Mouse (Mus musculus): ENCODE measurements around the gene Map3k14. TPM values are rescaled to one million over a fixed set of nuclear protein-coding genes. Genes with fewer than 3 reads are reported as not detected.
A peak's percentile ranks its signal among the peaks of the same experiment; 100 is the strongest.

The Map3k14 gene
- polyA plus RNA-seq, 1 experiment from 2014 or later: 1.6 TPM

DNA sequence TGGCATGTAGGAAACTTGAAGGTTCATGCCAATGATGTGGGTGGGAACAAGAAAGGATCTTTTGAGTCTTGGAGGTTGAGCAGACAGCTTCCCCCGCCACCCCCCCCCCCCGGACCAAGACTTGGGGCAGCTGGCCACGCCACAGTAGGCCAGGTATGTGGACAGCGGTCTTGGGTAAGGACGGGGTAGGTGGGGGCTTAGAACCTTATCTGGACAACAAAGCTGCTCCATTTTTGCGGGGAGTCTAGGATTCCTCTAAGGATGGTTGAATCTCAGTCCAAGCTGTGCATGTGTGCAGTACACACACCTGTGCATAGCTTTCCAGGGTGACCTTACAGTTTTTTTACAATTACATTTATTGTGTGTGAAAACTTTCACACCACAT is 48.8 kb downstream of the Map3k14 start:
- no peak; the same call in 1 of the 2 replicates for ATAC-seq (replicated peaks; ENCODE audit: low FRiP score)
- Histone ChIP-seq H3K9me3 (ENCODE audit: control insufficient read depth, low read length) (no peaks in the 10 kb centered on the region), H3K27me3 (replicated peaks; ENCODE audit: control insufficient read depth, insufficient read depth, low read length) (peaks cover 2% of the 10 kb centered on the region; the same call in 1 of the 2 replicates), H3K4me3 (ENCODE audit: low read depth, low read length) (peak overlapping the region; percentile 55), H3K4me1 (replicated peaks; ENCODE audit: control insufficient read depth, insufficient read depth, low read length) (no peaks in the 10 kb centered on the region; the same call in 1 of the 2 replicates), H3K9ac (ENCODE audit: low read depth, low read length) (peak overlapping the region; percentile 62), H3K36me3 (ENCODE audit: control insufficient read depth, insufficient read depth, low read length) (no peaks in the 10 kb centered on the region), H3K4me2 (peak overlapping the region; percentile 94), H3K27ac (ENCODE audit: low read depth, low read length) (no peak overlapping the region)
- 28% methylated on average over 6 of the region's 6 CpGs for WGBS
- DNase-seq (ENCODE audit: low spot score): no peak

- Histone ChIP-seq H3K9ac (ENCODE audit: low read depth, low read length) (peak within 1 kb of the TSS; percentile 62), H3K4me2 (peak within 1 kb of the TSS; percentile 94), H3K36me3 (ENCODE audit: control insufficient read depth, insufficient read depth, low read length) (no peaks in the 10 kb centered on the region), H3K27me3 (replicated peaks; ENCODE audit: control insufficient read depth, insufficient read depth, low read length) (peaks cover 2% of the 10 kb centered on the region; the same call in 1 of the 2 replicates), H3K4me3 (ENCODE audit: low read depth, low read length) (peak within 1 kb of the TSS; percentile 55), H3K4me1 (replicated peaks; ENCODE audit: control insufficient read depth, insufficient read depth, low read length) (no peaks in the 10 kb centered on the region; the same call in 1 of the 2 replicates), H3K9me3 (ENCODE audit: control insufficient read depth, low read length) (no peaks in the 10 kb centered on the region), H3K27ac (ENCODE audit: low read depth, low read length) (no peak within 1 kb of the TSS)
- WGBS: under 1% methylated on average over 44 of the region's 45 CpGs
- peak; percentile 67 for DNase-seq (ENCODE audit: low spot score)
- ATAC-seq (replicated peaks; ENCODE audit: low FRiP score): peak; percentile 76
Measured at GRCm38 (mm10) chr11:103217790-103218516, 49.3 kb downstream of the Map3k14 start, which contains the start of gene Spata32. Spata32 (minus strand) TSS chr11:103218432.

DNA sequence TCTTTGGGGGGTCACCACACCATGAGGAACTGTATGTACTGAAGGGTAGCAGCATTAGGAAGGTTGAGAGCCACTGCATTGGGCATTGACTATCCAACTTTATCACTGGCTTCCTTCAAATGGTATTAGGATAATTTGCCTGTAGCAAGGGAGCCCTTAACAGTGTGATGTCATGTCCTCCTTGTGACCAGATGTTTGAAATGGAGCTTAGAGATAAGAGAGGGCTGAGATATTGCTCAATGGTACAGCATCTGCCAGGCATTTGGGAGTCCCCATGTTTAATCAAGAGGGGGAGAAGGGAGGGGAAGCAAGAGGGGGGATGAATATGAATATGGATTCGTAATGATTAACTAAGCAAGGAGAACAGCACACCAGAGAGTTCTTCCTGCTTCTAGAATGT is 51.9 kb downstream of the Map3k14 start:
- ATAC-seq (replicated peaks; ENCODE audit: low FRiP score): peak; percentile 58; the same call in 1 of the 2 replicates
- Histone ChIP-seq H3K36me3 (ENCODE audit: control insufficient read depth, insufficient read depth, low read length) (no peaks in the 10 kb centered on the region), H3K9me3 (ENCODE audit: control insufficient read depth, low read length) (no peaks in the 10 kb centered on the region), H3K4me1 (replicated peaks; ENCODE audit: control insufficient read depth, insufficient read depth, low read length) (no peaks in the 10 kb centered on the region; the same call in 1 of the 2 replicates), H3K9ac (ENCODE audit: low read depth, low read length) (no peak overlapping the region), H3K4me3 (ENCODE audit: low read depth, low read length) (no peak overlapping the region), H3K27me3 (replicated peaks; ENCODE audit: control insufficient read depth, insufficient read depth, low read length) (peaks cover 2% of the 10 kb centered on the region; the same call in 1 of the 2 replicates), H3K27ac (ENCODE audit: low read depth, low read length) (no peak overlapping the region), H3K4me2 (no peak overlapping the region)
- WGBS: 52% methylated on average over 1 of the region's 1 CpGs
- DNase-seq (ENCODE audit: low spot score): no peak

GRCm38 (mm10) chr11:103213712-103214111 is 53.6 kb downstream of the Map3k14 start:
- Histone ChIP-seq H3K27ac (ENCODE audit: low read depth, low read length) (no peak overlapping the region), H3K4me2 (no peak overlapping the region), H3K9ac (ENCODE audit: low read depth, low read length) (no peak overlapping the region), H3K9me3 (ENCODE audit: control insufficient read depth, low read length) (no peaks in the 10 kb centered on the region), H3K4me1 (replicated peaks; ENCODE audit: control insufficient read depth, insufficient read depth, low read length) (no peaks in the 10 kb centered on the region; the same call in 1 of the 2 replicates), H3K27me3 (replicated peaks; ENCODE audit: control insufficient read depth, insufficient read depth, low read length) (no peaks in the 10 kb centered on the region), H3K36me3 (ENCODE audit: control insufficient read depth, insufficient read depth, low read length) (no peaks in the 10 kb centered on the region), H3K4me3 (ENCODE audit: low read depth, low read length) (no peak overlapping the region)
- 79% methylated on average over 5 of the region's 5 CpGs for WGBS
- DNase-seq (ENCODE audit: low spot score) (no peak), ATAC-seq (replicated peaks; ENCODE audit: low FRiP score) (no peak)

- H3K27ac ChIP-seq (ENCODE audit: low read depth, low read length): no peak overlapping the region
- H3K9ac ChIP-seq (ENCODE audit: low read depth, low read length): no peak overlapping the region
- ATAC-seq (replicated peaks; ENCODE audit: low FRiP score) (no peak), DNase-seq (ENCODE audit: low spot score) (no peak)
- H3K36me3 ChIP-seq (ENCODE audit: control insufficient read depth, insufficient read depth, low read length): no peaks in the 10 kb centered on the region
- no peaks in the 10 kb centered on the region; the same call in 1 of the 2 replicates for H3K4me1 ChIP-seq (replicated peaks; ENCODE audit: control insufficient read depth, insufficient read depth, low read length)
- H3K4me2 ChIP-seq: no peak overlapping the region
- H3K9me3 ChIP-seq (ENCODE audit: control insufficient read depth, low read length): no peaks in the 10 kb centered on the region
- WGBS: 61% methylated on average over 8 of the region's 8 CpGs
- H3K4me3 ChIP-seq (ENCODE audit: low read depth, low read length): no peak overlapping the region
- no peaks in the 10 kb centered on the region for H3K27me3 ChIP-seq (replicated peaks; ENCODE audit: control insufficient read depth, insufficient read depth, low read length)
Measured at GRCm38 (mm10) chr11:103210291-103210690, 57.0 kb downstream of the Map3k14 start.

- H3K4me1 ChIP-seq (replicated peaks; ENCODE audit: control insufficient read depth, insufficient read depth, low read length): no peaks in the 10 kb centered on the region
- H3K4me3 ChIP-seq (ENCODE audit: low read depth, low read length): no peak within 1 kb of the TSS
- no peaks in the 10 kb centered on the region for H3K27me3 ChIP-seq (replicated peaks; ENCODE audit: control insufficient read depth, insufficient read depth, low read length)
- no peak within 1 kb of the TSS for H3K27ac ChIP-seq (ENCODE audit: low read depth, low read length)
- DNase-seq (ENCODE audit: low spot score) (no peak), ATAC-seq (replicated peaks; ENCODE audit: low FRiP score) (no peak)
- no peak within 1 kb of the TSS for H3K9ac ChIP-seq (ENCODE audit: low read depth, low read length)
- no peaks in the 10 kb centered on the region for H3K9me3 ChIP-seq (ENCODE audit: control insufficient read depth, low read length)
- H3K4me2 ChIP-seq: no peak within 1 kb of the TSS
- WGBS: 75% methylated on average over 3 of the region's 3 CpGs
- H3K36me3 ChIP-seq (ENCODE audit: control insufficient read depth, insufficient read depth, low read length): no peaks in the 10 kb centered on the region
Measured at GRCm38 (mm10) chr11:103208458-103208857, 58.8 kb downstream of the Map3k14 start, which contains the start of gene 1700023F06Rik. 1700023F06Rik (minus strand) TSS chr11:103208558.

DNA sequence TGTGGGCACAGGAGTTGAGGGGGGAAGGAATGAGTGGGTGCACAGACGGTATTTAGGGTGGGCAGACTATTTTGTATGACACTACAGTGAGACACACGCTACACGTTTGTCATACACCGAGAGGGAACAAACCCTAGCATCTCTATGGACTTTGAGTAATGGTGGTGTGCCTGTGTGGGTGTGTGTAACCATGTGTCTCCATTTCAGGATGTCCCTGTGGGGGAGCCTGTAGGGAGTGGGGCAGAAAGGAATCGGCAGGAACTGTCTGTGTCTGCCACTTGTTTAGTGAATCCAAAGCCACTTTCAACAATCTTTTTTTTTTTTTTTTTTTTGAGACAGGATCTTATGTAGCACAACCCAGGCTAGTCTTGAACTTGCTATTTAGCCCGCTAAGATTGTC is 61.1 kb downstream of the Map3k14 start:
- Histone ChIP-seq H3K4me2 (no peak overlapping the region), H3K27me3 (replicated peaks; ENCODE audit: control insufficient read depth, insufficient read depth, low read length) (peaks cover 5% of the 10 kb centered on the region), H3K4me3 (ENCODE audit: low read depth, low read length) (no peak overlapping the region), H3K4me1 (replicated peaks; ENCODE audit: control insufficient read depth, insufficient read depth, low read length) (no peaks in the 10 kb centered on the region), H3K9me3 (ENCODE audit: control insufficient read depth, low read length) (no peaks in the 10 kb centered on the region), H3K36me3 (ENCODE audit: control insufficient read depth, insufficient read depth, low read length) (no peaks in the 10 kb centered on the region), H3K27ac (ENCODE audit: low read depth, low read length) (no peak overlapping the region), H3K9ac (ENCODE audit: low read depth, low read length) (no peak overlapping the region)
- DNase-seq (ENCODE audit: low spot score): no peak
- 84% methylated on average over 6 of the region's 6 CpGs for WGBS
- no peak for ATAC-seq (replicated peaks; ENCODE audit: low FRiP score)

- no peak overlapping the region for H3K9ac ChIP-seq (ENCODE audit: low read depth, low read length)
- H3K27ac ChIP-seq (ENCODE audit: low read depth, low read length): no peak overlapping the region
- no peaks in the 10 kb centered on the region for H3K9me3 ChIP-seq (ENCODE audit: control insufficient read depth, low read length)
- ATAC-seq (replicated peaks; ENCODE audit: low FRiP score): no peak
- H3K4me2 ChIP-seq: no peak overlapping the region
- no peak overlapping the region for H3K4me3 ChIP-seq (ENCODE audit: low read depth, low read length)
- DNase-seq (ENCODE audit: low spot score): no peak
- peaks cover 43% of the 10 kb centered on the region for H3K27me3 ChIP-seq (replicated peaks; ENCODE audit: control insufficient read depth, insufficient read depth, low read length)
- no peaks in the 10 kb centered on the region for H3K36me3 ChIP-seq (ENCODE audit: control insufficient read depth, insufficient read depth, low read length)
- H3K4me1 ChIP-seq (replicated peaks; ENCODE audit: control insufficient read depth, insufficient read depth, low read length): peaks cover 5% of the 10 kb centered on the region; the same call in 1 of the 2 replicates
Measured at GRCm38 (mm10) chr11:103202376-103202775, 64.9 kb downstream of the Map3k14 start.

DNA sequence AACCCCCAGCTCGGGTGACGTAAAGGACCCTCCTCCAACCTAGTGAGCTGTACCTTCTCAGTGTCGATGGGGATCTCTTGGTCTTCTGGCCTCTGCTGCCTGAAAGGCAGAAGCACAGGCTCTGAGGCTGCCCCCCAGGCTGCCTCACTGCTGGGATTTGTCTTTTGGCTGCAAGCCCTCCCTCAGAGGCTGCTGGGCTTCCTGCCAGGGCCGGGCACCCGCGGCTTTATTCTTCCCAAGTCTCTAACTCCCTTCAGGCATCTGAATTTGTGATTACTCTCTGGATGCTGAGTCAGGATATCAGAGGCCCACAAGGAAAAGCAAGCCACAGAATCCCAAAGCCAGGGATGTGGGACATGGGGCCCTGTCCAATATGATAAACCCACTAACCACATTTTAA is 65.6 kb downstream of the Map3k14 start:
- 39% methylated on average over 6 of the region's 6 CpGs for WGBS
- H3K4me3 ChIP-seq (ENCODE audit: low read depth, low read length): no peak overlapping the region
- no peaks in the 10 kb centered on the region for H3K9me3 ChIP-seq (ENCODE audit: control insufficient read depth, low read length)
- peaks cover 48% of the 10 kb centered on the region for H3K27me3 ChIP-seq (replicated peaks; ENCODE audit: control insufficient read depth, insufficient read depth, low read length)
- peaks cover 5% of the 10 kb centered on the region; the same call in 1 of the 2 replicates for H3K4me1 ChIP-seq (replicated peaks; ENCODE audit: control insufficient read depth, insufficient read depth, low read length)
- no peak overlapping the region for H3K4me2 ChIP-seq
- ATAC-seq (replicated peaks; ENCODE audit: low FRiP score): no peak
- H3K27ac ChIP-seq (ENCODE audit: low read depth, low read length): no peak overlapping the region
- no peak for DNase-seq (ENCODE audit: low spot score)
- H3K36me3 ChIP-seq (ENCODE audit: control insufficient read depth, insufficient read depth, low read length): no peaks in the 10 kb centered on the region
- H3K9ac ChIP-seq (ENCODE audit: low read depth, low read length): no peak overlapping the region
